Comparison of ENCODE assay signal across 22 mouse cellular contexts in the genomic region with DNA sequence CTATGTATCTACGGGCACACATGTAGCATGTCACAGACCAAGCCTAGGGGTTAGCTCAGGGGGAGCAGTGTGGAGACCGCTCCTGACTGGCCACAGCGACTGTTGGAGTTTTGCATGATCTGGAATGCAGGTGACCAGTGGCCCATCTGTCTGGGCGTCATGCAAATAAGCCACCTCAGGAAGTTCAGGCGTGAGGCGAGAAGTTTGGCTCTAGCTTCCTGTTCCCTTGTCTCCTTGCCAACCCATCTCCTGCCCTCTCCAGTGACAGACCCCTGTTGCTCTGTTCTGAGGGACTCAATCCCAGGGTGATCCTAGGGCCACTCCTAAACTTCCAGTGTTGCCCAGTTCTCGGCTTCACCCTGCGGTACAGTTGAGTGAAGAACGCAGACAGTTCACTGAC. TPM values are rescaled to one million over a fixed set of nuclear protein-coding genes. Genes with fewer than 3 reads are reported as not detected.
A peak's percentile ranks its signal among the peaks of the same experiment; 100 is the strongest.
DNase-seq lines count a peak whose midpoint lies in the region; ATAC-seq and TF ChIP-seq lines count a peak whose summit lies in the region.
"Had no signal": no experiment of that assay in that cellular context is flagged by ENCODE, and none has a peak within 500 bp of the region (broad histone marks: within the 10 kb centered on the region; RNA-seq: fewer than 3 reads in every experiment).

No protein-coding gene starts in this region.

- H3K27me3 ChIP-seq in heart, embryonic 12.5 days (replicated peaks), result no peaks in the 10 kb centered on the region
- H3K27me3 ChIP-seq in heart, postnatal 0 days (ENCODE audit: control insufficient read depth, insufficient read depth, low read length), result no peaks in the 10 kb centered on the region
- H3K27me3 ChIP-seq: embryonic facial prominence, embryonic 15.5 days; hindbrain, embryonic 13.5 days; intestine, embryonic 15.5 days; kidney, embryonic 15.5 days; limb, embryonic 15.5 days; neural tube, embryonic 12.5 days had no signal

- ATAC-seq in heart, embryonic 12.5 days (ENCODE audit: insufficient number of reproducible peaks, low FRiP score), result no peak
- no peak for ATAC-seq in heart, postnatal 0 days (ENCODE audit: insufficient read depth, low read depth)
- ATAC-seq: CD4-positive, CD25-positive, alpha-beta regulatory T cell, adult 4 months; intestine, embryonic 15.5 days; midbrain, embryonic 16.5 days had no signal

- TF ChIP-seq EP300 in heart, postnatal 0 days (IDR thresholded peaks at IDR 0.05; ENCODE audit: low read depth), result no peak

- WGBS in heart, embryonic 12.5 days, result 37% methylated on average over 9 of the region's 9 CpGs
- 49% methylated on average over 9 of the region's 9 CpGs for WGBS in bone marrow, adult 2 months
- WGBS in heart, postnatal 0 days, result 34% methylated on average over 9 of the region's 9 CpGs

- no peak overlapping the region for H3K4me3 ChIP-seq in heart, embryonic 12.5 days
- no peak overlapping the region for H3K4me3 ChIP-seq in bone marrow, adult 2 months (replicated peaks; ENCODE audit: control insufficient read depth, low read depth, low read length)
- no peak overlapping the region for H3K4me3 ChIP-seq in heart, postnatal 0 days (ENCODE audit: low read depth, low read length)
- H3K4me3 ChIP-seq: embryonic facial prominence, embryonic 15.5 days; hindbrain, embryonic 13.5 days; intestine, embryonic 15.5 days; kidney, embryonic 15.5 days; limb, embryonic 15.5 days; neural tube, embryonic 12.5 days had no signal

- no peaks in the 10 kb centered on the region for H3K9me3 ChIP-seq in heart, embryonic 12.5 days (replicated peaks)
- no peaks in the 10 kb centered on the region for H3K9me3 ChIP-seq in heart, postnatal 0 days (replicated peaks; ENCODE audit: control insufficient read depth, low read length)
- H3K9me3 ChIP-seq: embryonic facial prominence, embryonic 15.5 days; hindbrain, embryonic 13.5 days; intestine, embryonic 15.5 days; kidney, embryonic 15.5 days; limb, embryonic 15.5 days; neural tube, embryonic 12.5 days had no signal

- peak overlapping the region; percentile 75 for H3K27ac ChIP-seq in heart, embryonic 12.5 days (ENCODE audit: poor library complexity, severe bottlenecking)
- H3K27ac ChIP-seq in bone marrow, adult 2 months (ENCODE audit: control insufficient read depth, insufficient read depth, low read depth, low read length, poor library complexity), result peak overlapping the region; percentile 78
- peak overlapping the region; percentile 21 for H3K27ac ChIP-seq in heart, postnatal 0 days (ENCODE audit: low read depth)
- H3K27ac ChIP-seq: embryonic facial prominence, embryonic 15.5 days; hindbrain, embryonic 13.5 days; intestine, embryonic 15.5 days; kidney, embryonic 15.5 days; limb, embryonic 15.5 days; neural tube, embryonic 12.5 days had no signal

- no peak for DNase-seq in heart, postnatal 4 days
- peak; percentile 23 to 29 for DNase-seq in spleen, postnatal 10 days (ENCODE audit: low spot score in 2 of 2)
- DNase-seq in spleen, postnatal 14 days (ENCODE audit: low spot score in 2 of 2), result no peak
- no peak for DNase-seq in heart, postnatal 0 days (ENCODE audit: low spot score)
- DNase-seq in urinary bladder, postnatal 36 days (ENCODE audit: low spot score in 2 of 2), result no peak
- DNase-seq: cerebellum, adult 9-10 months; lung, postnatal 10 days had no signal

- H3K36me3 ChIP-seq in heart, embryonic 12.5 days, result no peaks in the 10 kb centered on the region
- H3K36me3 ChIP-seq in heart, postnatal 0 days (replicated peaks; ENCODE audit: control insufficient read depth, insufficient read depth, low read length), result no peaks in the 10 kb centered on the region
- H3K36me3 ChIP-seq: embryonic facial prominence, embryonic 15.5 days; hindbrain, embryonic 13.5 days; intestine, embryonic 15.5 days; kidney, embryonic 15.5 days; limb, embryonic 15.5 days; neural tube, embryonic 12.5 days had no signal

- no peak for TF ChIP-seq CTCF in bone marrow, adult 2 months (IDR thresholded peaks at IDR 0.05; ENCODE audit: control insufficient read depth, insufficient read depth, low read length)
- no peak for TF ChIP-seq CTCF in heart, postnatal 0 days (IDR thresholded peaks at IDR 0.05; ENCODE audit: low read depth)

- H3K4me1 ChIP-seq in heart, embryonic 12.5 days (replicated peaks), result peaks cover 58% of the 10 kb centered on the region
- H3K4me1 ChIP-seq in bone marrow, adult 2 months (ENCODE audit: control insufficient read depth, insufficient read depth, low read length), result peaks cover 19% of the 10 kb centered on the region
- H3K4me1 ChIP-seq in heart, postnatal 0 days (ENCODE audit: control insufficient read depth, insufficient read depth), result peaks cover 30% of the 10 kb centered on the region

- no peak for TF ChIP-seq POLR2A in bone marrow, adult 2 months (IDR thresholded peaks at IDR 0.05; ENCODE audit: borderline replicate concordance, control insufficient read depth, low read depth, low read length)

- no peak overlapping the region for H3K4me2 ChIP-seq in heart, embryonic 12.5 days
- H3K4me2 ChIP-seq in heart, postnatal 0 days (ENCODE audit: low read depth, low read length), result no peak overlapping the region
- H3K4me2 ChIP-seq: embryonic facial prominence, embryonic 15.5 days; hindbrain, embryonic 13.5 days; intestine, embryonic 15.5 days; kidney, embryonic 15.5 days; limb, embryonic 15.5 days; neural tube, embryonic 12.5 days had no signal

- H3K9ac ChIP-seq in heart, embryonic 12.5 days, result peak overlapping the region; percentile 29
- H3K9ac ChIP-seq in heart, postnatal 0 days (replicated peaks; ENCODE audit: low read depth, low read length), result no peak overlapping the region
- H3K9ac ChIP-seq: embryonic facial prominence, embryonic 15.5 days; hindbrain, embryonic 13.5 days; intestine, embryonic 15.5 days; kidney, embryonic 15.5 days; limb, embryonic 15.5 days; neural tube, embryonic 12.5 days had no signal

RNA-seq across cellular contexts. Expression of gene Rbm38, which starts 40.2 kb away (rescaled TPM):
- polyA plus RNA-seq in heart, embryonic 12.5 days (2016; fragmentation: Nextera tagmentation; extraction: Ambion mirVana), result 146 and 147 TPM in 2 replicates
- total RNA-seq in heart, postnatal 4 days (2021), result 100 to 1,000 TPM; 112 to 126 TPM
- polyA plus RNA-seq in bone marrow, adult 2 months (2011; ENCODE audit: insufficient read depth, insufficient read length, low replicate concordance, missing spikeins), result 204 and 219 TPM in 2 replicates
- 85.0 and 119 TPM in 2 replicates for total RNA-seq in heart, postnatal 0 days (2014; rRNA removed; ENCODE audit: low replicate concordance)
- polyA plus RNA-seq in heart, postnatal 0 days (2015; fragmentation: Nextera tagmentation; extraction: Ambion mirVana), result 122 and 135 TPM in 2 replicates

RNA-seq across cellular contexts. Expression of gene Ctcfl, which starts 58.9 kb away (rescaled TPM):
- polyA plus RNA-seq in heart, embryonic 12.5 days (2016; fragmentation: Nextera tagmentation; extraction: Ambion mirVana), result 0.70 and 0.86 TPM in 2 replicates
- under 1 TPM; 0.14 TPM for total RNA-seq in heart, postnatal 4 days (2021)
- not detected in 2 replicates for polyA plus RNA-seq in bone marrow, adult 2 months (2011; ENCODE audit: insufficient read depth, insufficient read length, low replicate concordance, missing spikeins)
- total RNA-seq in heart, postnatal 0 days (2014; rRNA removed; ENCODE audit: low replicate concordance), result not detected in 2 replicates
- polyA plus RNA-seq in heart, postnatal 0 days (2015; fragmentation: Nextera tagmentation; extraction: Ambion mirVana), result 0.22 and 0.26 TPM in 2 replicates
- total RNA-seq: adrenal gland, postnatal 4 days; layer of hippocampus, postnatal 14 days; MEL had no signal
- polyA plus RNA-seq: CD4-positive, CD25-positive, alpha-beta regulatory T cell, adult 4 months; forebrain, embryonic 11.5 days; large intestine, adult 2 months had no signal

Comparison
In these comparisons a context has a peak if more than half of its experiments do, and no peak if none do; other contexts are left out.
1. DNase-seq: peak in spleen, postnatal 10 days (2 of 2); none in heart, postnatal 4 days (single experiment), spleen, postnatal 14 days (0 of 2), heart, postnatal 0 days (single experiment) and urinary bladder, postnatal 36 days (0 of 2).
2. H3K27ac ChIP-seq: peak in every context shown above with its lines; median percentile 78 in bone marrow, adult 2 months; 75 in heart, embryonic 12.5 days; 21 in heart, postnatal 0 days.